Mouse (Mus musculus): ENCODE measurements at regions not wholly inside any gene's neighbourhood (a gene's known extent, or its start where the extent isn't known, plus 50 kb on each side); places are given as distances from the start of the nearest gene placed in this dataset.

GRCm38 (mm10) chr16:25181939-25182338 lies 104.7 kb upstream of the Tprg start:
- Histone ChIP-seq H3K4me1 (ENCODE audit: control insufficient read depth in 2 of 2, insufficient read depth in 2 of 2, low read length in 2 of 2, poor library complexity in 1 of 2) (no peaks in the 10 kb centered on the region), H3K36me3 (ENCODE audit: control insufficient read depth, insufficient read depth, low read length, poor library complexity, severe bottlenecking) (no peaks in the 10 kb centered on the region), H3K9me3 (ENCODE audit: control insufficient read depth, insufficient read depth, low read depth, low read length) (no peaks in the 10 kb centered on the region), H3K9ac (ENCODE audit: insufficient read depth, low read depth, low read length, poor library complexity, severe bottlenecking) (no peak overlapping the region), H3K4me3 (ENCODE audit: insufficient read depth in 1 of 2, low read depth in 1 of 2, low read length in 2 of 2, poor library complexity in 1 of 2, severe bottlenecking in 1 of 2) (no peak overlapping the region), H3K27ac (ENCODE audit: insufficient read depth, low read depth, low read length, poor library complexity, severe bottlenecking) (no peak overlapping the region)
- TF ChIP-seq ZNF384 (IDR thresholded peaks at IDR 0.05; ENCODE audit: low read depth, low read length) (no peak), HCFC1 (IDR thresholded peaks at IDR 0.05; ENCODE audit: borderline replicate concordance, insufficient read depth, low read length) (no peak)
- in situ Hi-C loops (cut with MboI; ENCODE audit: low sequenced_read_pairs in 2 of 2, unreplicated experiment in 2 of 2) = no loop called here
- DNase-seq (ENCODE audit: low read depth, low spot score) = no peak

- Histone ChIP-seq H3K27ac (ENCODE audit: insufficient read depth, low read depth, low read length, poor library complexity, severe bottlenecking) (no peak overlapping the region), H3K4me1 (ENCODE audit: control insufficient read depth in 2 of 2, insufficient read depth in 2 of 2, low read length in 2 of 2, poor library complexity in 1 of 2) (no peaks in the 10 kb centered on the region), H3K4me3 (ENCODE audit: insufficient read depth in 1 of 2, low read depth in 1 of 2, low read length in 2 of 2, poor library complexity in 1 of 2, severe bottlenecking in 1 of 2) (no peak overlapping the region), H3K9me3 (ENCODE audit: control insufficient read depth, insufficient read depth, low read depth, low read length) (no peaks in the 10 kb centered on the region), H3K9ac (ENCODE audit: insufficient read depth, low read depth, low read length, poor library complexity, severe bottlenecking) (no peak overlapping the region), H3K36me3 (ENCODE audit: control insufficient read depth, insufficient read depth, low read length, poor library complexity, severe bottlenecking) (no peaks in the 10 kb centered on the region)
- no peak for TF ChIP-seq MAFK (IDR thresholded peaks at IDR 0.05; ENCODE audit: insufficient read depth, low read depth, low read length)
- TF ChIP-seq ZC3H11A (IDR thresholded peaks at IDR 0.05; ENCODE audit: borderline replicate concordance, low read depth, low read length) = no peak
- no peak for TF ChIP-seq HCFC1 (IDR thresholded peaks at IDR 0.05; ENCODE audit: borderline replicate concordance, insufficient read depth, low read length)
- TF ChIP-seq CHD2 (IDR thresholded peaks at IDR 0.05; ENCODE audit: low read depth, low read length) = no peak
- no peak for TF ChIP-seq ZNF384 (IDR thresholded peaks at IDR 0.05; ENCODE audit: low read depth, low read length)
- DNase-seq (ENCODE audit: low read depth, low spot score) = no peak
- in situ Hi-C loops (cut with MboI; ENCODE audit: low sequenced_read_pairs in 2 of 2, unreplicated experiment in 2 of 2) = no loop called here
These were observed 89.5 kb upstream of the Tprg start for GRCm38 (mm10) chr16:25197079-25197478.

- TF ChIP-seq CHD2 (IDR thresholded peaks at IDR 0.05; ENCODE audit: low read depth, low read length) (no peak), HCFC1 (IDR thresholded peaks at IDR 0.05; ENCODE audit: borderline replicate concordance, insufficient read depth, low read length) (no peak), ZC3H11A (IDR thresholded peaks at IDR 0.05; ENCODE audit: borderline replicate concordance, low read depth, low read length) (no peak), ZNF384 (IDR thresholded peaks at IDR 0.05; ENCODE audit: low read depth, low read length) (no peak), MAFK (IDR thresholded peaks at IDR 0.05; ENCODE audit: insufficient read depth, low read depth, low read length) (no peak)
- H3K4me3 ChIP-seq (ENCODE audit: insufficient read depth in 1 of 2, low read depth in 1 of 2, low read length in 2 of 2, poor library complexity in 1 of 2, severe bottlenecking in 1 of 2) = no peak overlapping the region
- no peaks in the 10 kb centered on the region for H3K36me3 ChIP-seq (ENCODE audit: control insufficient read depth, insufficient read depth, low read length, poor library complexity, severe bottlenecking)
- in situ Hi-C loops (cut with MboI; ENCODE audit: low sequenced_read_pairs in 2 of 2, unreplicated experiment in 2 of 2) = no loop called here
- no peaks in the 10 kb centered on the region for H3K9me3 ChIP-seq (ENCODE audit: control insufficient read depth, insufficient read depth, low read depth, low read length)
- no peak overlapping the region for H3K27ac ChIP-seq (ENCODE audit: insufficient read depth, low read depth, low read length, poor library complexity, severe bottlenecking)
- no peaks in the 10 kb centered on the region for H3K4me1 ChIP-seq (ENCODE audit: control insufficient read depth in 2 of 2, insufficient read depth in 2 of 2, low read length in 2 of 2, poor library complexity in 1 of 2)
- H3K9ac ChIP-seq (ENCODE audit: insufficient read depth, low read depth, low read length, poor library complexity, severe bottlenecking) = no peak overlapping the region
- no peak for DNase-seq (ENCODE audit: low read depth, low spot score)
These were observed 87.8 kb upstream of the Tprg start for GRCm38 (mm10) chr16:25198844-25199243.

- no peak overlapping the region for H3K27ac ChIP-seq (ENCODE audit: insufficient read depth, low read depth, low read length, poor library complexity, severe bottlenecking)
- no peaks in the 10 kb centered on the region for H3K4me1 ChIP-seq (ENCODE audit: control insufficient read depth in 2 of 2, insufficient read depth in 2 of 2, low read length in 2 of 2, poor library complexity in 1 of 2)
- in situ Hi-C loops (cut with MboI; ENCODE audit: low sequenced_read_pairs in 2 of 2, unreplicated experiment in 2 of 2) = no loop called here
- H3K9me3 ChIP-seq (ENCODE audit: control insufficient read depth, insufficient read depth, low read depth, low read length) = no peaks in the 10 kb centered on the region
- no peak overlapping the region for H3K4me3 ChIP-seq (ENCODE audit: insufficient read depth in 1 of 2, low read depth in 1 of 2, low read length in 2 of 2, poor library complexity in 1 of 2, severe bottlenecking in 1 of 2)
- no peak for DNase-seq (ENCODE audit: low read depth, low spot score)
- TF ChIP-seq HCFC1 (IDR thresholded peaks at IDR 0.05; ENCODE audit: borderline replicate concordance, insufficient read depth, low read length) (no peak), MAFK (IDR thresholded peaks at IDR 0.05; ENCODE audit: insufficient read depth, low read depth, low read length) (no peak), ZC3H11A (IDR thresholded peaks at IDR 0.05; ENCODE audit: borderline replicate concordance, low read depth, low read length) (no peak), CHD2 (IDR thresholded peaks at IDR 0.05; ENCODE audit: low read depth, low read length) (no peak), ZNF384 (IDR thresholded peaks at IDR 0.05; ENCODE audit: low read depth, low read length) (no peak)
- no peaks in the 10 kb centered on the region for H3K36me3 ChIP-seq (ENCODE audit: control insufficient read depth, insufficient read depth, low read length, poor library complexity, severe bottlenecking)
- no peak overlapping the region for H3K9ac ChIP-seq (ENCODE audit: insufficient read depth, low read depth, low read length, poor library complexity, severe bottlenecking)
These were observed 86.6 kb upstream of the Tprg start for GRCm38 (mm10) chr16:25199984-25200383.

GRCm38 (mm10) chr16:25201094-25201770 lies 85.4 kb upstream of the Tprg start:
- H3K4me3 ChIP-seq (ENCODE audit: insufficient read depth in 1 of 2, low read depth in 1 of 2, low read length in 2 of 2, poor library complexity in 1 of 2, severe bottlenecking in 1 of 2) = no peak overlapping the region
- no peaks in the 10 kb centered on the region for H3K4me1 ChIP-seq (ENCODE audit: control insufficient read depth in 2 of 2, insufficient read depth in 2 of 2, low read length in 2 of 2, poor library complexity in 1 of 2)
- H3K9me3 ChIP-seq (ENCODE audit: control insufficient read depth, insufficient read depth, low read depth, low read length) = no peaks in the 10 kb centered on the region
- in situ Hi-C loops (cut with MboI; ENCODE audit: low sequenced_read_pairs in 2 of 2, unreplicated experiment in 2 of 2) = no loop called here
- H3K27ac ChIP-seq (ENCODE audit: insufficient read depth, low read depth, low read length, poor library complexity, severe bottlenecking) = no peak overlapping the region
- no peak overlapping the region for H3K9ac ChIP-seq (ENCODE audit: insufficient read depth, low read depth, low read length, poor library complexity, severe bottlenecking)
- DNase-seq (ENCODE audit: low read depth, low spot score) = no peak
- TF ChIP-seq ZNF384 (IDR thresholded peaks at IDR 0.05; ENCODE audit: low read depth, low read length) = no peak
- no peak for TF ChIP-seq HCFC1 (IDR thresholded peaks at IDR 0.05; ENCODE audit: borderline replicate concordance, insufficient read depth, low read length)
- no peaks in the 10 kb centered on the region for H3K36me3 ChIP-seq (ENCODE audit: control insufficient read depth, insufficient read depth, low read length, poor library complexity, severe bottlenecking)
